Mouse (Mus musculus) bone marrow macrophage, adult 2 months (primary cell): ENCODE measurements around the gene Ftsj3.

Experiments used
- CTCF ChIP-seq: IDR thresholded peaks from 2 replicates; pipeline ENCODE4 v1.5.1; 2012; ENCODE audit warnings: low read depth, mild to moderate bottlenecking, low read length, moderate library complexity
- POLR2A ChIP-seq: IDR thresholded peaks from 2 replicates; pipeline ENCODE4 v1.6.1; 2012; ENCODE audit warnings: mild to moderate bottlenecking, low read depth, low read length, borderline replicate concordance

- no peak for TF ChIP-seq POLR2A
- no peak for TF ChIP-seq CTCF
Measured at GRCm38 (mm10) chr11:106268326-106269059, 12.6 kb upstream of the Ftsj3 start.
